Mouse (Mus musculus) ES-Bruce4 (cell line): ENCODE results near the gene Gas7.

Source experiments
- CTCF ChIP-seq: IDR thresholded peaks from one replicate; pipeline ENCODE4 v1.8.1; 2011; ENCODE audit warnings: low read depth, low read length
- EP300 ChIP-seq: IDR thresholded peaks from 2 replicates; pipeline ENCODE4 v1.6.1; 2011; ENCODE audit warnings: low read depth, low read length; ENCODE audit not compliant: insufficient read depth
- POLR2A ChIP-seq: IDR thresholded peaks from one replicate; pipeline ENCODE4 v1.8.1; 2011; ENCODE audit warnings: low read length; ENCODE audit not compliant: insufficient read depth

GRCm38 (mm10) chr11:67513001-67513400 lies 57.8 kb downstream of the Gas7 start:
- TF ChIP-seq CTCF (no peak), EP300 (no peak), POLR2A (no peak)
